Mouse (Mus musculus) T-helper 1 cell (primary cell): Measurements from ENCODE around the gene Tspan14.

Experiments used
- in situ Hi-C: fragments of 300-600 bp; cut with MboI, MseI; formaldehyde crosslinking; loops from one replicate; pipeline ENCODE4 v1.15.1; 2025; ENCODE audit warnings: high pct_unique_total_duplicates

The Tspan14 gene

DNA sequence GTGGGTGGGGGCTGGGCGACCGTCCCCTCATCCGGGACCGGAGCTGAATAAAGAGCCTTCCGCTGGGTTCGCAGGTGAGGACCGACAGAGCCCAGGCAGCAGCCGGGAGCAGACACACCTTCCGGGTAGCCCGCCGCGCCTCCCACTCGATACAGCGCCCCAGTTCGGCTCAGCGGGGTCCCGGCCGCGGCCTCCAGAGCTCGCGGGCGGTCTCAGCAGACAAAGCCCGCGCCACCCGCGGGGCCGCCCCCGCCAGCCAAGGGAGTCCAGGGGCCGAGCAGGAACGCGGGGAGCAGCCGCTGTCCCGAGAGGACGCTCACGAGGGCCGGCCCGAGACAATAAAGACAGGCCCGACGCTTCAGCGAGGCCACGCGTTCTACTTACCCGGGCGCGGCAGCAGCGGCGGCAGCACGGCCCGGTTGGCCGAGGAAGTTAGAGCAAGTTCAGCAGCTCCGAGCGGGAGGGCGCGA lies at the start of gene Tspan14:
Tspan14 (minus strand) TSS at position 416 of the 470 bp plus-strand sequence.
- in situ Hi-C loops: no loop called here

GRCm38 (mm10) chr14:41014701-41015240 lies 48.2 kb upstream of the Tspan14 start:
- in situ Hi-C loops: no loop called here

GRCm38 (mm10) chr14:41013630-41014613 lies 47.3 kb upstream of the Tspan14 start, which contains the start of gene Fam213a:
Fam213a (minus strand) TSS chr14:41013788.
- in situ Hi-C loops: no loop called here

GRCm38 (mm10) chr14:41013143-41013542 lies 46.5 kb upstream of the Tspan14 start:
- in situ Hi-C loops: no loop called here

DNA sequence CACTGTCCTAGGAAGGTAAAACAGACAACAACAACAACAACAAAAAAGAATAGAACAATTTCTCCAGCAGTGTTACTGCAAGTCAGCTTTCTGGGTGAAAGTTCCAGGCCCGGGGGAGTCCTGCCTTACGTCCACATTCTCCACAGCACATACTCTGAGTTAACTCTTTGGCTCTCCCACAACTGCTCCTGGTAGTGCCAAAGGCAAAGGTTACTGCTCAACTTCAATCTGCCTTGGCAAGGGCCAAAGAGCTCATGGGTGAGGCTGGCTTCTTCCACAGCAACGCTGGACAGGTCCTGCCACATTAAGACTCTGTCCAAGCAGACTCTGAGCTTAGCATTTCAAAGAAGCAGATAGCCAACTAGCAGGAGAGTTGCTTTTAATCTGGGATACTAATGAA lies 45.3 kb upstream of the Tspan14 start:
- in situ Hi-C loops: no loop called here

- in situ Hi-C loops: no loop called here
Measured at GRCm38 (mm10) chr14:41008138-41008537, 41.5 kb upstream of the Tspan14 start.

DNA sequence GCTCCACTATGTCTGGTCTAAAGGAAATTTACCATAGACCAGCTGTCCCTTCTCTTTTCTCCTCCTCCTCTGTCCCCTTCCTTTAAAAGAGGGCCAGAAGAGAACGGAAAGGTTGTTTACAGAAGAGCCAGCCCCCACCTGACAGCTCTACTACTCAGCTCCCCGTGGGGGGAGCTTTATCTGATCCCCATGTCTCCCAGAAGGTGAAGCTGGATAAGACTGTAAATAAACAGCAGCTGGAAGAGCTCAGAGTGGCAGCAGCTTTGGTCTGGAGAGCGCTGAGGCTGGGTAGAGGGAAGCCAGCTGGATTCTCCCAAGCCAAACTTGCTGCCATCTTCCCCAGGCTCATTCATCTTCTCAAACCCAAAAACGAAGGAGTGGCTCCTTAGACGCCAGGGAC lies 41.0 kb upstream of the Tspan14 start:
- in situ Hi-C loops: no loop called here

GRCm38 (mm10) chr14:41006899-41007298 lies 40.3 kb upstream of the Tspan14 start:
- in situ Hi-C loops: no loop called here

- in situ Hi-C loops: no loop called here
Measured at GRCm38 (mm10) chr14:41006263-41006662, 39.7 kb upstream of the Tspan14 start.

DNA sequence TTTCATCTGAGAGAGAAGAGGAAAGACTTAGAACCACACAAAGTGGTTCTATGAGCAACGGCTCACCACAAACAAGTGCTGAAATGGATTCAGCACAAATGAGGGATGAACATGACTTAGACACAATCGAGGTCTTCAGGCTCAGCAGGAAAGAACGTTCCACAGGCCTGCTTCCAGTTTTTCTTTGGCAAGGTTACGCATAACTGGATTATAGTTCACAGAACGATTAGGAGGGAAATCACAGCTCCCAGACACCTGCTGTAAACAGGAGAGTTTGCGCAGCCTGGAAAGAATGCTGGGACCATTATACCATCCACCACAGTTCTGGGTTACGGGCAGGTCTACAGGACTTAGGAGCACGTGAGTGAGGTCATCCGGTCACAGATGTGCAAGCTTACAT lies 39.1 kb upstream of the Tspan14 start:
- in situ Hi-C loops: no loop called here

DNA sequence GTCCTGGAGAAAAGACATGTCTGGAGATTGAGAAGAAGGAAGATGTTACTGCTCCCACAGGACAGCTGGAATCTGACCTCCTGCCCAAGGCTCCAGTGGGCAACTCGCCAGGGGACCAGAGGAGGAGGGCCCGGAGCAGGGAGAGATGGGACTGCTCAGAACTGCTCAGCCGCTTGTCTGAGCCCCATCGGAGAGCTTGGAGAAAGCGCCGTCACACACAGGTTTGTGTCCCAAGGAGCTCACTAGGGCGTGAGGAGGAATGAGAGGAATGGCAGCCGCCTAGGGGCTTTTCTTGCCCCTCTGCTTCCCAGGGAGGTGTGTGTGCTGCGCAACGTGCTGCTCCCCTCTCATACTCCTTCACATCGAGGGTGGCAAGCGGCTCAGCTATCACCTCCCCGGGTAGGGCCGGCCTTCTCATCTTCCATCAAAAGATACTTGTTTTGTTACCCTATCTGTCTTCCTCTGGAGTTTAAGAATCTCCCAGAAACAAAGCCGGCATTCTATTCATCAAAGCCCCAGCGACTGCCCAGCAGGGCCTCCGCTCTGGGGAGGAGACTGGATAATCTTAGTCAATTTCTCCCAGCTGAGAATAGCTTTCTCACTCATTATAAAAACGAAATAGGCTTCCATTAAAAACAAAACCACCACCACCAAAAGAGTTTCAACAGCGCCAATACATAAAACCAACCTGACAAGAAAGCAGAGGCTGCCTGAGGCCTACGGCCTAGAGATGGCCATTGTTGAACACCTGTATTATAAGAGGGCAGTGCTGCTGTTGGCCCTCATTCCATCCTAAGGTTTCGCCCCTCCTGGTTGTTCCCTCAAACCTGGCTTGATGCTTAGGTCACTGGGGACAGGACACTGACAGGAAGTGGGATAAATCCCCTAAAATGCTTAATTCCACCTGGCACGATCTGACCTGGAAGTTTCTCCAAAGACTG lies 37.9 kb upstream of the Tspan14 start:
- in situ Hi-C loops: no loop called here

DNA sequence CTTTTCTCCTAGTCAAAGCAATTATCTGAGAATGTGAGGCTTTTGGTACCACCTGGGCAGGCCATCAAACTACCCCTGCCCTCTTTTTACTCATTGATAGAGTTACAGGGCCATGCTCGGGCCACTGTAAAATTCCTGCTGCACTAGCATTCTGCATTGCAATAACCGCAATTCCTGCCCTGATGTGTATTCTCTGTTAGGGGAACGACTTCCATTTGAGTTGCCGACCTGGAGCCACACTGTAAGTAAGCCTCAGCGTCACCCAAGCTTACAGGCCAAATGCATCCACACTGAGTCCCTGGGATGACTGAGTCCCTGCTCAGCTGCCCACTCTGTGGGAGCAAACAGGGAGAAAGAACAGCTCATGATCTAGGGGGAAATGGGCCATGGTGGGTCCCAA lies 35.0 kb upstream of the Tspan14 start:
- in situ Hi-C loops: no loop called here

GRCm38 (mm10) chr14:41000801-41001200 lies 34.2 kb upstream of the Tspan14 start:
- in situ Hi-C loops: no loop called here

DNA sequence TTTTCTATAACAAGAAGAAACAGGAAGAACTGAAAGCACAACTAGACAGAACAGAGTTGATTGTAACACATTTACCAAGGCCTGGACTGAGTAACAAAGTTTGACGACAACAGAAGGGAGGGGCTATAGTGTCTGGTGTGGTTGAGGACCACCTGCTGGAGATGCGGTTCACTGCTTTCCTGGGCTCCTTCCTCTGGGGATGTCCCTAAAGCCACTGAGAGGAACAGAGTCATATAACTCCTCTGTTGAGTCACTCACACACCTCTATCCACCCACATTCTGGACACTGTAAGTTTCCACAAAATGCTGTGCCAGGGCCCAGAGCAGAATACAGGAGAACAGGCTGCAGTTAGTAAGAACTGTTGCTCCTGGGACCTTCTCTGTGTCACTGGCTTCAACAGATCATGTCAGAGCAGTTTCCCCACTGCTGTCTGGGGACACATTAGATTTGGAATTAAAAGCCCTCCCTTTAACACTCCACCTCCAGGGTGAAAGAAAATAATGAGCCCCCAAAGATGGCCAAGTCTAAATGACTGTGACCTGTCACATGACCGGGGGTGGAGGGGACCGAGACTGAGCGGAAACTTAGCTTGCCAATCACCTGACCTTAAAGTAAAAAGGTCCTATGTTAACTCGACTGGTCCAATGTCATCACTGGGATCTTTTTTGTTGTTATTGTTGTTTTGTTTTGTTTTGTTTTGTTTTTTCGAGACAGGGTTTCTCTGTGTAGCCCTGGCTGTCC lies 33.5 kb upstream of the Tspan14 start:
- in situ Hi-C loops: no loop called here

DNA sequence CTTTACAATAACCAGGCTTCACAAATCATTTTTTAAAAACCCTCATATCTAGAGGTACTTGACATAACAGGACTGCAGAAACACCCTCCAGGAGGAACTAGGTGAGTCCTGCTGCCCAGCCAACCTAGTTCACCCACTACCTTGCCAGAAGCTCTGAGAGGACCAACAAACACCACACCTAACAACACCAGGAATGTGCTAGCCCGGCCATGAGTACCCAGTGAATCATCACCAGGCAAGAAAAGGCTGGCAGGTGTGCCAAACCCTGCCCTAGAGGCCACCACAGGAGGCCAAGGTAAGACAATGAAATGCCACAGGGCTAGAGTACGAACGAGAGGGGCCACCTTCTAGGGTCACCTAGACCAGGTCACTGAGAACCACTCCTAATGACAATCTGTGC lies 29.6 kb upstream of the Tspan14 start:
- in situ Hi-C loops: no loop called here

DNA sequence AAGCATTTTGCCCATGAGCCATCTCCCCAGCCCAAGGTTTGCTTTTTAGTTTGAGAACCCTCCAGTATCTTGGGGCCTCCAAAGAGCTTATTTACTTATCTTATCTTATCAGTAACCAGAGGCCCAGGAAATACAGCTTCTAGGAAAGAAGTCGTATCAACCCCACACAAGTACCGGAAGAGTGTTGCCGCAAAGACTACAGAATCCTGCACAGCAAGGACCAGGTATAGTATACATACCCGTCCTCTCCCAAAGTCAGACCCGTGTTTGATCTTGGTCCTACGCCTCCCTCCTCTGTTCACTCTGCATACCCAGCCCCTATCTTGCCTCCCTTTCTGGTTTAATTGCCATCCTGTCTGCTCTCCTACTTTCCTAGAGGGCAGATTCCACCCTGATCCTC lies 25.9 kb upstream of the Tspan14 start:
- in situ Hi-C loops: no loop called here

- in situ Hi-C loops: no loop called here
Measured at GRCm38 (mm10) chr14:40988780-40989179, 22.2 kb upstream of the Tspan14 start.

GRCm38 (mm10) chr14:40987184-40987583 lies 20.6 kb upstream of the Tspan14 start:
- in situ Hi-C loops: no loop called here

GRCm38 (mm10) chr14:40985635-40986034 lies 19.0 kb upstream of the Tspan14 start:
- in situ Hi-C loops: no loop called here

DNA sequence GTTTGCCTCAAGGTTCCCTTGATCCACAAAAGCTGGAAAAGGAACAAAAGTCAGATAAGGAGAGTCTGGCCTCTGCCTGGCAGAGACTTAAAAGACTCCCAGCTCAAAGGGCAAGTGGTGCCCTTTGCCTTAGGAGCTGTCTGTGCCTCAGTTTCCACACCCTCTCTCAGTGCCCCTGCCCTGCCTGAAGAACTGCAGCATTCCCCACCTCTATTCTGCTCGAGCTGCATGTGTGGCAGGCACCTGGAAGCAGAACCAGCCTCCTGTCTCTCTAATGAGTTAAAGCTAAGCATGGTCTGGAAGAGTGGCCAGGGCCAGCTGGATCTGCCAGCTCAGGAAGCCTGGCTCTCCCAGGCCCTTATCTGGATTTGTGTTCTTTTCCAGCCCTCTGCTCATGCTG lies 13.1 kb upstream of the Tspan14 start:
- in situ Hi-C loops: loop anchor here (5.0 kb wide), 1 partner anchor 48 kb away; no protein-coding TSS in a partner anchor

- in situ Hi-C loops: loop anchor here (5.0 kb wide), 1 partner anchor 48 kb away; no protein-coding TSS in a partner anchor
Measured at GRCm38 (mm10) chr14:40979002-40979401, 12.4 kb upstream of the Tspan14 start.
